Mouse (Mus musculus): ENCODE measurements around the gene Slc30a2. TPM values are rescaled to one million over a fixed set of nuclear protein-coding genes. Genes with fewer than 3 reads are reported as not detected.
A peak's percentile ranks its signal among the peaks of the same experiment; 100 is the strongest.

Gene Slc30a2
- polyA plus RNA-seq, 1 experiment from 2014 or later, result 0.11 TPM

DNA sequence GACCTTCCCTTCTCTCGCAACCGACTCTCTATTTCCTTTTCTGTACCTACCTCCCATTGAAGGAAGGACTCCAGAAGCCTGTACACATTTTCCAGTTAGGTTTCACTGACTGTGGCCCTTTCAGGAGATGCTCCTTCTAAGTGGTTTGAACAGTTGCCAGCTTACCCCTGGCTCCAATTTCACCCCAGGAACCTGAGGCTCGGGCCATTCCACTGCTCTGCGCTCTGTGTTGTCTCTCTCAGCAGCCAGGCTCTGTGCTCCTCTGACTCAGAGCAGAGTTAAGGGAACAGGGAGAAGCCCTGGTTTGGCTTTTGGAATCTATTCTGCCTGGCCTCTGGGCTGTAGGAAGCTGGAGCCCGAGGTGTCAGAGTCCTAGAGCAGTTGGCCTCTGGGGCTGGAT is 40.9 kb upstream of the Slc30a2 start:
- Histone ChIP-seq H3K4me3 (ENCODE audit: low read length) (no peak overlapping the region), H3K4me2 (replicated peaks; ENCODE audit: low read depth, low read length) (no peak overlapping the region), H3K27ac (ENCODE audit: low read depth, low read length) (no peak overlapping the region), H3K9me3 (ENCODE audit: control insufficient read depth, low read length) (no peaks in the 10 kb centered on the region; the same call in 1 of the 2 replicates), H3K9ac (ENCODE audit: low read depth, low read length) (no peak overlapping the region), H3K4me1 (ENCODE audit: control insufficient read depth, insufficient read depth, low read length) (peaks cover 3% of the 10 kb centered on the region), H3K36me3 (ENCODE audit: control insufficient read depth, insufficient read depth, low read length) (no peaks in the 10 kb centered on the region), H3K27me3 (ENCODE audit: control insufficient read depth, insufficient read depth, low read length) (no peaks in the 10 kb centered on the region)
- no peak for ATAC-seq (ENCODE audit: low FRiP score, low TSS enrichment)
- WGBS, result 83% methylated on average over 5 of the region's 5 CpGs

DNA sequence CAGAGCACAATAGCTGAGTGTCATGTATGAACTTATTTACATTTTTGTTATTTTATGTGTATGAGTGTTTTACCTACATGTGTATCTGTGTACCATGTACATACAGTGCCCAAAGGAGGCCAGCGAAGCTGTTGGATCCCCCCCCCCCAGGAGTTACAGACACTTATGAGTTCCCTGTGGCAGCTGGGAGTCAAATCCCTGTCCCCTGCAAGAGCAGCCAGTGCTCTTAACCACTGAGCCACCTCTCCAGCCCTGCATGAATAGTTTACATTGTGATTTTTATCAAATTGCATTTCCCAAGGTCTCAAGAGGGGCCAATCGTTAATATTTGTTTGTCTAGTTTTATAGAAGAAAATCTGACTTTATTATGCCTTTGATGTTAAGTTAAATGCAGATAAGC is 36.0 kb upstream of the Slc30a2 start:
- Histone ChIP-seq H3K36me3 (ENCODE audit: control insufficient read depth, insufficient read depth, low read length) (no peaks in the 10 kb centered on the region), H3K9ac (ENCODE audit: low read depth, low read length) (no peak overlapping the region), H3K4me2 (replicated peaks; ENCODE audit: low read depth, low read length) (peak overlapping the region; percentile 11; the same call in 1 of the 2 replicates), H3K4me3 (ENCODE audit: low read length) (no peak overlapping the region), H3K9me3 (ENCODE audit: control insufficient read depth, low read length) (no peaks in the 10 kb centered on the region; the same call in 1 of the 2 replicates), H3K27me3 (ENCODE audit: control insufficient read depth, insufficient read depth, low read length) (no peaks in the 10 kb centered on the region), H3K27ac (ENCODE audit: low read depth, low read length) (no peak overlapping the region), H3K4me1 (ENCODE audit: control insufficient read depth, insufficient read depth, low read length) (peaks cover 8% of the 10 kb centered on the region)
- 70% methylated on average over 2 of the region's 2 CpGs for WGBS
- ATAC-seq (ENCODE audit: low FRiP score, low TSS enrichment), result no peak

DNA sequence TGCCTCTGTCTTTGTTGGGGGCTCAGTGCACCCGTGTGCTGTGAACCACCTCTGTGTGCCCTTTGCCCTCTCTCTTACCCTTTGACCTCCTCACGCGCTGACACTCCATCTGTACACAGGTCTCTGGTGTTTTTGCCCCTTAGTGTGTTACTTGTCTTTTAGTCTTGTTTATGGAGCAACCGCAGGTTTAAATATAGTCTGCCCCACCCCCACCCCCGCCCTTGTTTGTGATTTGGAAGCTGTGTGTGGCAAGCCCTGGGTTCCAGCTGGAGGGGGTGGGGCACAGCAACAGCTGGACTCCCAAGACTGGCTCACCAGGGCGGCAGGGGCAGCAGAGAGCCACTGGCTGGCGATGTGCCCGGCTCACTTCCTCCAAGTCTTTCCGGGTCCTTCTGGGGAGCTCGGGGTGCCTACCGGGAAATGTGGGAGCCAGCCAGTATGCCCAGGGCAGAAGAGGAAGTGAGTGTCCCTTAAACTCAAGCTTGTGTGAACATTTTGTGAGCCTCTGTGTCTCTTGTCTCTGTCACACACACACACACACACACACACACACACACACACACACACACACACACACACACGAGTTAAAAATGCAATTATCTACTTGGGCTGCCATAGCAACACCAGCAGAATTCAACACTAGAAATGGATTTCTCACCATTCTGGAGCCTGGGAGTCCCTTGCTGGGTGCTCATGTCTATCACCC is 35.5 kb upstream of the Slc30a2 start:
- WGBS, result 23% methylated on average over 12 of the region's 12 CpGs
- Histone ChIP-seq H3K9ac (ENCODE audit: low read depth, low read length) (no peak overlapping the region), H3K27ac (ENCODE audit: low read depth, low read length) (no peak overlapping the region), H3K9me3 (ENCODE audit: control insufficient read depth, low read length) (no peaks in the 10 kb centered on the region; the same call in 1 of the 2 replicates), H3K4me1 (ENCODE audit: control insufficient read depth, insufficient read depth, low read length) (peaks cover 8% of the 10 kb centered on the region), H3K27me3 (ENCODE audit: control insufficient read depth, insufficient read depth, low read length) (no peaks in the 10 kb centered on the region), H3K36me3 (ENCODE audit: control insufficient read depth, insufficient read depth, low read length) (no peaks in the 10 kb centered on the region), H3K4me2 (replicated peaks; ENCODE audit: low read depth, low read length) (peak overlapping the region; percentile 11; the same call in 1 of the 2 replicates), H3K4me3 (ENCODE audit: low read length) (no peak overlapping the region)
- peak; percentile 28; the same call in 1 of the 2 replicates for ATAC-seq (ENCODE audit: low FRiP score, low TSS enrichment)

DNA sequence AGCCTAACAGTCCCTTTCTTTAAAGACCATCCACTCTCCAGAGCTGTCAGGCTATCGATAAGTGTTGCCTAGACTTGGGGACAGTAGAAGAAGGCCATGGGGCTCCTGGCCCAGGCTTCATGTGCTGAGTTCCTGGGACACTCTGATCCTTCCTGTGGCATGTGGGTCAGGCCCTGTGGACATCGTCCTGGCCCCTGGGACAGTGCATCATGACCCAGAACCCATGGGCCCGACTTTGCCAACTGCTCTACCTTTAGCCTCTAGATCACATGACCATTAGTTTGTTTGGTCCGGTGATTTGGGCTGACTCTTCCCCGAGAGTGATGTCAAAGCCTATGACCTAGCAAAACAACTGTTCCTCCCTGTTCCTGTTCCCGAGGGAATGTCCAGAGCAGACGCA is 32.9 kb upstream of the Slc30a2 start:
- ATAC-seq (ENCODE audit: low FRiP score, low TSS enrichment), result no peak
- no peak overlapping the region for H3K9ac ChIP-seq (ENCODE audit: low read depth, low read length)
- no peaks in the 10 kb centered on the region for H3K27me3 ChIP-seq (ENCODE audit: control insufficient read depth, insufficient read depth, low read length)
- H3K9me3 ChIP-seq (ENCODE audit: control insufficient read depth, low read length), result no peaks in the 10 kb centered on the region; the same call in 1 of the 2 replicates
- H3K36me3 ChIP-seq (ENCODE audit: control insufficient read depth, insufficient read depth, low read length), result no peaks in the 10 kb centered on the region
- no peak overlapping the region for H3K4me2 ChIP-seq (replicated peaks; ENCODE audit: low read depth, low read length)
- no peak overlapping the region for H3K27ac ChIP-seq (ENCODE audit: low read depth, low read length)
- WGBS, result 77% methylated on average over 7 of the region's 7 CpGs
- peaks cover 12% of the 10 kb centered on the region for H3K4me1 ChIP-seq (ENCODE audit: control insufficient read depth, insufficient read depth, low read length)
- H3K4me3 ChIP-seq (ENCODE audit: low read length), result no peak overlapping the region

DNA sequence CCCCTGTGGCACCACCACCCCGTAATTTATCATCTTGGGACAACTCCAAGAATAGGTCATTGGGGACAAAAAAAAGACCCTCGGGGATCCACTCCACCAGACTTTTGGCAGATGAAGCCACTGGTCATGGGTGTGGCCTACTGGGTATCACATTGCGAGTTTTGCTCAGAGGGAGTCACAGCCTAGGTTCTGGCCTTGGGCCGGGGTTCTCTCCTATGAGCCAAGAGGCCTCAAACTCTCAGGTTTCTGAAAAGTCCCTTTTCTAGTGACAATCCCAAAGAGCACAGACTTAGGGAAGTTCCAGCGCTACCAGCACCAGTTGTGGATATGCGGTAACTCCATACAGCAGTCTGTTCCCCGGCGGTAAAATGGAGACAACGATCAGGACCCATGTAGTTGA is 32.3 kb upstream of the Slc30a2 start:
- 83% methylated on average over 9 of the region's 9 CpGs for WGBS
- no peak for ATAC-seq (ENCODE audit: low FRiP score, low TSS enrichment)
- peaks cover 12% of the 10 kb centered on the region for H3K4me1 ChIP-seq (ENCODE audit: control insufficient read depth, insufficient read depth, low read length)

DNA sequence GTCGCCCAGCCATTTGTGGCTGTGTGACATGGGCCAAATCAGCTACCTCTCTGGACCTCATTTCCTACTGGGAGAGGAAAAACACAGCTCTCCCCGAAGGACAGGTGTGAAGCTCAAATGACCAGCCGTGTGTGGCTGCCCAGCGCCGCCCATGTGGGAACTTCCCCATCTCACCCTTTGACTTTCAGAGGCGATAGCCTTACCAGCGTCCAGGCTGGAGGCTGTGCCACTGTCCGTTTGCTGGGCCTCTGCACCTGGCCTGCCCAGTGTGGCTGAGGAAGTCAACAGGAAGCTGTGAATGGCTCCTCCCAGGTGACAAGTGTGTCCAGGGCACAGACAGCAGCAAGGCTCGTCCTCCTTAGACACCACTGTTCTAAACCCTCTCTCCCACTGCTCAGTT is 31.2 kb upstream of the Slc30a2 start:
- ATAC-seq (ENCODE audit: low FRiP score, low TSS enrichment), result no peak
- H3K36me3 ChIP-seq (ENCODE audit: control insufficient read depth, insufficient read depth, low read length), result no peaks in the 10 kb centered on the region
- no peak overlapping the region for H3K4me3 ChIP-seq (ENCODE audit: low read length)
- no peak overlapping the region for H3K27ac ChIP-seq (ENCODE audit: low read depth, low read length)
- 69% methylated on average over 9 of the region's 9 CpGs for WGBS
- peaks cover 12% of the 10 kb centered on the region for H3K4me1 ChIP-seq (ENCODE audit: control insufficient read depth, insufficient read depth, low read length)
- H3K4me2 ChIP-seq (replicated peaks; ENCODE audit: low read depth, low read length), result no peak overlapping the region
- H3K9ac ChIP-seq (ENCODE audit: low read depth, low read length), result no peak overlapping the region
- H3K27me3 ChIP-seq (ENCODE audit: control insufficient read depth, insufficient read depth, low read length), result no peaks in the 10 kb centered on the region
- H3K9me3 ChIP-seq (ENCODE audit: control insufficient read depth, low read length), result no peaks in the 10 kb centered on the region; the same call in 1 of the 2 replicates

More for the DNA sequence above, 32.3 kb upstream of the Slc30a2 start:
- Histone ChIP-seq H3K9ac (ENCODE audit: low read depth, low read length) (no peak overlapping the region), H3K4me2 (replicated peaks; ENCODE audit: low read depth, low read length) (no peak overlapping the region), H3K27ac (ENCODE audit: low read depth, low read length) (no peak overlapping the region), H3K27me3 (ENCODE audit: control insufficient read depth, insufficient read depth, low read length) (no peaks in the 10 kb centered on the region), H3K4me3 (ENCODE audit: low read length) (no peak overlapping the region), H3K9me3 (ENCODE audit: control insufficient read depth, low read length) (no peaks in the 10 kb centered on the region; the same call in 1 of the 2 replicates), H3K36me3 (ENCODE audit: control insufficient read depth, insufficient read depth, low read length) (no peaks in the 10 kb centered on the region)

DNA sequence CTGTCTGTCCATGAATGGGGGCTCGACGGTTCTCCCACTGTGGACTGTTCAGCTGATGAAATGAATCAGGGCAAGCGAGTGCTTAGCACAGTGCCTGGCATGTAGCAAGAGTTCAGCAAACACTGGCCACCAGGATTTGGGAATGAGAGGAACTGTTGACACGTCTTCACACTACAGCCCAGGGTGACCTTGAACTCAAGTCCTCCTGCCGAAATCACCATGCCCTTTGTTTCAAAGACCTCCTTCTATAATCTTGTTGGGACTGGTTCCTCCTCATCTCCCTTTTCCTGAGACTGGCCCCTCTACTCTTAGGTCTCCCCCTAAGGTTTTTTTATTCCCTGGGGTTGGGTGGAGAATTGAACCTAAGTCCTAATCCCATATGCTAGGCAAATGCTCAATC is 30.6 kb upstream of the Slc30a2 start:
- Histone ChIP-seq H3K27ac (ENCODE audit: low read depth, low read length) (no peak overlapping the region), H3K9me3 (ENCODE audit: control insufficient read depth, low read length) (no peaks in the 10 kb centered on the region; the same call in 1 of the 2 replicates), H3K9ac (ENCODE audit: low read depth, low read length) (no peak overlapping the region), H3K4me1 (ENCODE audit: control insufficient read depth, insufficient read depth, low read length) (peaks cover 7% of the 10 kb centered on the region), H3K4me2 (replicated peaks; ENCODE audit: low read depth, low read length) (no peak overlapping the region), H3K27me3 (ENCODE audit: control insufficient read depth, insufficient read depth, low read length) (no peaks in the 10 kb centered on the region), H3K36me3 (ENCODE audit: control insufficient read depth, insufficient read depth, low read length) (no peaks in the 10 kb centered on the region), H3K4me3 (ENCODE audit: low read length) (no peak overlapping the region)
- ATAC-seq (ENCODE audit: low FRiP score, low TSS enrichment), result no peak
- WGBS, result 98% methylated on average over 5 of the region's 5 CpGs

DNA sequence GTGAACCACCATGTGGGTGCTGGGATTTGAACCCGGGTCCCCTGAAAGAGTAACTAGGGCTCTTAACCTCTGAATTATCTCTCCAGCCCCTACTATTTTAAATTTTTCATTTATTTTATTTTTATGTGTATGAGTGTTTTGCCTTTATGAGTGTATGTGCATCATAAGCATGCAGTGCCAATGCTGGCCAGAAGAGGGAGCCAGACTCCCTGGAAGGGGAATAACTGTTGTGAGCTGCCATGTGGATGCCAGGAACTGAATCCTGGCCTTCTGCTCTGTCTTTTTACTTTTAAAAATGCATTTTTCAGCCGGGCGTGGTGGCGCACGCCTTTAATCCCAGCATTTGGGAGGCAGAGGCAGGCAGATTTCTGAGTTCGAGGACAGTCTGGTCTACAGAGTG is 30.1 kb upstream of the Slc30a2 start:
- ATAC-seq (ENCODE audit: low FRiP score, low TSS enrichment), result no peak
- Histone ChIP-seq H3K4me1 (ENCODE audit: control insufficient read depth, insufficient read depth, low read length) (peaks cover 4% of the 10 kb centered on the region; the same call in 1 of the 2 replicates), H3K27me3 (ENCODE audit: control insufficient read depth, insufficient read depth, low read length) (no peaks in the 10 kb centered on the region), H3K4me3 (ENCODE audit: low read length) (no peak overlapping the region), H3K36me3 (ENCODE audit: control insufficient read depth, insufficient read depth, low read length) (no peaks in the 10 kb centered on the region), H3K27ac (ENCODE audit: low read depth, low read length) (no peak overlapping the region), H3K9ac (ENCODE audit: low read depth, low read length) (no peak overlapping the region), H3K4me2 (replicated peaks; ENCODE audit: low read depth, low read length) (no peak overlapping the region), H3K9me3 (ENCODE audit: control insufficient read depth, low read length) (no peaks in the 10 kb centered on the region; the same call in 1 of the 2 replicates)
- WGBS, result 98% methylated on average over 6 of the region's 6 CpGs

DNA sequence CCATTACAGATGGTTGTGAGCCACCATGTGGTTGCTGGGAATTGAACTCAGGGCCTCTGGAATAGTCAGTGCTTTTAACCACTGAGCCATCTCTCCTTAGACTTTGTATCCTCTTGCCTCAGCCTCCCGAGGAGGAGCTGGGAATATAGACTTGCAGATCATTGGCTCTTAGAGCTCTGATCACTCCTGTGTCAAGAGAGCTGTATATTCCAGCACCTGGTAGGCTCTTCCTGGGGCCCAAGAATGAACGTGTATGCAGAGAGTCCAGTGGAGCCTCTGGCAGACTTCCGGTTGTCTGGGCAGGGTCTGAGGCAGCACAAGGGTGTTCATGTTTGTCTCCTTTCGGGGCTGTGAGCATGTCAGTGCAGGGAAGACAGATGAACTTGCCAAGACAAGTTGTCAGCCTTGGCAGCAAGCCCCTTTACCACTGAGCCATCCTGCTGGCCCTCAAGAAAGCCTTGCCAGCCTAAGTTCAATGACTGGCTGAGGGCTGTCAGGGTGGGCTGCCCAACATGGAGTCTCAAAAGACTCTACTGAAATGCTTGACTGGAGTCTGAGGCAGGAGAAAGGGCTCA is 28.8 kb upstream of the Slc30a2 start:
- WGBS, result 77% methylated on average over 4 of the region's 4 CpGs

More for the DNA sequence above, 28.8 kb upstream of the Slc30a2 start:
- Histone ChIP-seq H3K36me3 (ENCODE audit: control insufficient read depth, insufficient read depth, low read length) (no peaks in the 10 kb centered on the region), H3K4me2 (replicated peaks; ENCODE audit: low read depth, low read length) (no peak overlapping the region), H3K9ac (ENCODE audit: low read depth, low read length) (no peak overlapping the region), H3K4me3 (ENCODE audit: low read length) (no peak overlapping the region), H3K9me3 (ENCODE audit: control insufficient read depth, low read length) (no peaks in the 10 kb centered on the region; the same call in 1 of the 2 replicates), H3K27ac (ENCODE audit: low read depth, low read length) (no peak overlapping the region), H3K27me3 (ENCODE audit: control insufficient read depth, insufficient read depth, low read length) (no peaks in the 10 kb centered on the region), H3K4me1 (ENCODE audit: control insufficient read depth, insufficient read depth, low read length) (peaks cover 4% of the 10 kb centered on the region; the same call in 1 of the 2 replicates)
- 0 out of 2 replicates have a peak, but pooled peaks have one; percentile 23 for ATAC-seq (ENCODE audit: low FRiP score, low TSS enrichment)
